Mouse (Mus musculus) lung, postnatal 0 days (tissue): ENCODE measurements around the gene Slc28a3.
A peak's percentile ranks its signal among the peaks of the same experiment; 100 is the strongest.

ENCODE experiments used
- CTCF ChIP-seq: IDR thresholded peaks from 2 replicates; pipeline ENCODE4 v1.5.1; 2016; ENCODE audit warnings: antibody characterized with exemption, mild to moderate bottlenecking
- EP300 ChIP-seq: IDR thresholded peaks from 2 replicates; pipeline ENCODE4 v1.6.1; 2016; ENCODE audit warnings: antibody characterized with exemption, mild to moderate bottlenecking, control low read depth

DNA sequence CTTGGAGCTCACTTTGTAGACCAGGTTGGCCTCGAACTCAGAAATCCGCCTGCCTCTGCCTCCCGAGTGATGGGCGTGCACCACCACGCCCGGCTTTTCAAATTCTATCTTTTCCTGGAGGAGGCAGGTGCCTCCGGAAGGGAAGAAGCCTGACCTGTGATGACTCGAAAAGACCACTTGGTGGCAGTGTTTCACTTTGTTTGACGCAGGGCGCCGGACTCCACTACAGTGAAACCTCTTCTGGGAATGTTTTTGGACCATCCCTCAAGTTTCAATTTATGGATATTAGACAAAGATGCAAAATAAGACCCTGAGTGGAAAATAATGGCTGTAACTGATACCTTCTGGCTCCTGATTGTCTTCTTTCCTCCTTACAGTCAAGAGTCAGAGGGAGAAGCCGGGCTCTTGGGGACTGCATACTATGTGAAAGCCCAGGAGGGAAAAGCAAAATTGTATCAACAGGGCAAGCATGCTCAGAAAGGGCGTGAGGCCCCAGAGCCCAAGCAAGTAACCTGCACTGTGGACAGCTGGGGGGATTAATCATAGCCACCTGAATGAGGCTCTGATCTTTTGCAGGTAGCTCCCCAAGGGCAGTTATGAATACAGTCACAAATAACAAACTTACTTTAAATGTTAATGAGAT, 26.8 kb upstream of the Slc28a3 start:
- TF ChIP-seq CTCF = peak; percentile 78
- TF ChIP-seq EP300 = no peak
